Mouse (Mus musculus): ENCODE measurements at regions not wholly inside any gene's neighbourhood (a gene's known extent, or its start where the extent isn't known, plus 50 kb on each side); places are given as distances from the start of the nearest gene placed in this dataset.

- peak; percentile 24 for DNase-seq (ENCODE audit: low spot score)
Observed at GRCm38 (mm10) chr15:87236096-87236495, 308.0 kb upstream of the Fam19a5 start.

- DNase-seq (ENCODE audit: low spot score), result no peak
Observed at GRCm38 (mm10) chr15:87239057-87239456, 305.0 kb upstream of the Fam19a5 start.

- no peak for DNase-seq (ENCODE audit: low spot score)
Observed at GRCm38 (mm10) chr15:87261497-87261896, 282.6 kb upstream of the Fam19a5 start.

- no peak for DNase-seq (ENCODE audit: low spot score)
Observed at GRCm38 (mm10) chr15:87264906-87265305, 279.2 kb upstream of the Fam19a5 start.

- no peak for DNase-seq (ENCODE audit: low spot score)
Observed at GRCm38 (mm10) chr15:87290987-87291529, 253.0 kb upstream of the Fam19a5 start.

GRCm38 (mm10) chr15:87319896-87320295, 224.2 kb upstream of the Fam19a5 start:
- DNase-seq (ENCODE audit: low spot score), result no peak

- DNase-seq (ENCODE audit: low spot score), result no peak
Observed at GRCm38 (mm10) chr15:87321067-87321985, 222.8 kb upstream of the Fam19a5 start.

GRCm38 (mm10) chr15:87325389-87325788, 218.7 kb upstream of the Fam19a5 start:
- DNase-seq (ENCODE audit: low spot score), result no peak

GRCm38 (mm10) chr15:87326281-87326680, 217.8 kb upstream of the Fam19a5 start:
- no peak for DNase-seq (ENCODE audit: low spot score)

- DNase-seq (ENCODE audit: low spot score), result no peak
Observed at GRCm38 (mm10) chr15:87332441-87332840, 211.7 kb upstream of the Fam19a5 start.

GRCm38 (mm10) chr15:87333527-87333926, 210.6 kb upstream of the Fam19a5 start:
- DNase-seq (ENCODE audit: low spot score), result no peak

- peak; percentile 56 for DNase-seq (ENCODE audit: low spot score)
Observed at GRCm38 (mm10) chr15:87334430-87334829, 209.7 kb upstream of the Fam19a5 start.

GRCm38 (mm10) chr15:87335324-87335723, 208.8 kb upstream of the Fam19a5 start:
- DNase-seq (ENCODE audit: low spot score), result no peak

- DNase-seq (ENCODE audit: low spot score), result no peak
Observed at GRCm38 (mm10) chr15:87335737-87336136, 208.4 kb upstream of the Fam19a5 start.

- no peak for DNase-seq (ENCODE audit: low spot score)
Observed at GRCm38 (mm10) chr15:87339904-87340303, 204.2 kb upstream of the Fam19a5 start.

GRCm38 (mm10) chr15:87342656-87343055, 201.4 kb upstream of the Fam19a5 start:
- no peak for DNase-seq (ENCODE audit: low spot score)

GRCm38 (mm10) chr15:87345826-87346225, 198.3 kb upstream of the Fam19a5 start:
- no peak for DNase-seq (ENCODE audit: low spot score)

GRCm38 (mm10) chr15:87349533-87350247, 194.4 kb upstream of the Fam19a5 start:
- no peak for DNase-seq (ENCODE audit: low spot score)

- DNase-seq (ENCODE audit: low spot score), result no peak
Observed at GRCm38 (mm10) chr15:87352812-87353211, 191.3 kb upstream of the Fam19a5 start.

- DNase-seq (ENCODE audit: low spot score), result no peak
Observed at GRCm38 (mm10) chr15:87353886-87354285, 190.2 kb upstream of the Fam19a5 start.

GRCm38 (mm10) chr15:87360457-87360856, 183.6 kb upstream of the Fam19a5 start:
- no peak for DNase-seq (ENCODE audit: low spot score)

- DNase-seq (ENCODE audit: low spot score), result no peak
Observed at GRCm38 (mm10) chr15:87365712-87366361, 178.3 kb upstream of the Fam19a5 start.

Measured in testis, postnatal 10 days (tissue).